Mouse (Mus musculus) embryo, embryonic 11.5 days (tissue): ENCODE data around the gene Zfp141.
A peak's percentile ranks its signal among the peaks of the same experiment; 100 is the strongest.

Source experiments
- DNase-seq: peaks from one replicate; pipeline ENCODE4 v3.0.0-alpha.2; 2012; ENCODE audit warnings: low read depth, low spot score

Gene Zfp141

DNA sequence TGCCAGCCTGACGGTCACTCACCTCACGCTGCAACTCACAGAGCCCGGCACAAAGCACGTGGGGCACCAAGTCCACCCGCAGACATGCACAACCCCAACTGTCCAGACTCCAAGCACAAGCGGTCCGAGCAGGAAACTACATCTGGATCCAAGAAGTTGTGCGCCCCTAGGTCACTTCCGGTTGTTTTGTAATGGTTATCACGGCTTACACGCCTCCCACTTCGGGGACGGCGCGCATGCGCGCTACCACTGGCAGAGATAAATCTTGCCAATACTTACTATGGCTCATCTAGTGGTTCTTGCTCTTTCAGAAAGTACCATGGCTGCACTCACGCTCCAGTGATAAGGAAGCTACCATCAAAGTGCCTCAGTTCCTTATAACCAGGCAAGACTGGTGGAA lies at the start of gene Zfp141:
TSS of gene Zfp141 (minus strand) at position 153 of the 400 bp plus-strand sequence.
- DNase-seq: peak; percentile 77

GRCm38 (mm10) chr7:42551766-42552165 lies 46.2 kb upstream of the Zfp141 start:
- no peak for DNase-seq

GRCm38 (mm10) chr7:42505186-42505585 lies 354 bp downstream of the Zfp141 start:
- peak; percentile 7 for DNase-seq

DNA sequence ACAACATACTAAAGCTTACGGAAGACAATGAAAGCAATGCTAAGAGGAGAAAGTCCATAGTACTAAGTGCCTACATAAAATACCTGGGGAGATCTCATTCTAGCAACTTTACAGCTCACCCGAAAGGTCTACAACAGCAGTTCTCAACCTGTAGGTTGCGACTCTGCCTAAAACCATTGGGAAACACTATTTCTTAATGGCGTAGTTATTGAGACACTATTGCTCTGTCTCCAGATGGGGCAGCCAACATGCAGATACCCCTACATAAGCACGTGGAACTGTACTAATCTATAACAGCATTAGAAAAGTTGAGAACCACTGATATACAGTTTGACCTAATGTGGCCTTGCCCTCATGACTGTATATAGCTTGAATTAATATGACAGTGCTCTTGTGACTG lies 7.3 kb downstream of the Zfp141 start:
- DNase-seq: no peak

- DNase-seq: no peak
Measured at GRCm38 (mm10) chr7:42497356-42497755, 8.2 kb downstream of the Zfp141 start.

DNA sequence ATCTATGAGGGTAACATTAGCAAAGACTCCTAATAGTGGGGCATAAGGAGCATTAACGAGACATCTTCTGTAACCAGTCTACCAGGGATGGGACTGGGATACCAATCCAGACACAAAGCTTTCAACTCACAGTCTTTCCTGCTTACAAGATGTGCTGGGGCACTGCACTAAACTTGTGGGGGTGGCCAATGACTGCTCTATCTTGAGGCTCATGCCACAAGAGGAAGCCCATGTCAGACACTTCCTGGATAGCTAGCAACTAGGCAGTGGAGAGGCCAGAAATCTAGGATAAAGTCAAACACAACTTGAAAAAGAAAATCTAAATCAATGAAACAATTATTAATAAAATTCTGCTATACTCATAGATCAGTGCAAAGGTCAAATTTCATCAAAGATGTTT lies 9.3 kb downstream of the Zfp141 start:
- no peak for DNase-seq

DNA sequence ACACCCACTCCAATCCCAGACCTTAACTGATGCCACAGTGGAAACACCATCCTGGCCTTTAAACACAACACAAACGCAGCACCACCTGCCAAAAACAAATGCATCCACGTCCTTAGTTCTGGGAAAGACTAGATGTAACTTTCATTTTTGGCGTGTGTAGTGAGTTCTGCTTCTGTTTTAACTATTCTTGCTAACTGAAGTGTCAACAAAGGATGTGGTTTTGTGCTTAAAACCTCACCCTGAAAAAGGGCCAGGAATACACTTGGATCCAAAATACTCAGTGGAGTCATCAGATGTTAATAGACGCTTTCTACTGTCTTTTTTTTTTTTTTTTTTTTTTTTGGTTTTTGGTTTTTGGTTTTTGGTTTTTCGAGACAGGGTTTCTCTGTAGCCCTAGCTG lies 14.7 kb downstream of the Zfp141 start:
- DNase-seq: no peak

DNA sequence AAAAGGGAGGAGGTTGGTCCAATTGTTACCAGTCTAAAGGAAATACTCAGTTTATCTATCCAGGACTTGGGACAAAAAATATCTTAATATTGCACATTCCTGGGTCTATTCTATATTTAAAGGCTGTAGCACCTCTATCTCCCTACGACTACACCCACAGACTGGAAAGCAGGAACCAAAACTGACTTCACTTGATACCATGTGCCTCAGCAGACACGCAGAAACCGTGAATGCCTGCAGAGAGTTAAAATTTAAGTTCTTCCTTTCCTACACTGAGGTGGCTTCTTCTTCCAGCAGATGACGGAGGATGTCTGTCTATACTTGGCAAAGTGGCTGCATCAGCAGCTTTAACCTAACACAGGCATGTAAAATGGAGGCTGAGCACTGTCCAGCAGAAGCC lies 15.2 kb downstream of the Zfp141 start:
- no peak for DNase-seq

GRCm38 (mm10) chr7:42454640-42455039 lies 50.9 kb downstream of the Zfp141 start:
- no peak for DNase-seq

GRCm38 (mm10) chr7:42450618-42451017 lies 54.9 kb downstream of the Zfp141 start:
- DNase-seq: no peak

- DNase-seq: no peak
Measured at GRCm38 (mm10) chr7:42447850-42448249, 57.7 kb downstream of the Zfp141 start, which contains the start of gene 4933421I07Rik. TSS of gene 4933421I07Rik (minus strand) at chr7:42448120.

- no peak for DNase-seq
Measured at GRCm38 (mm10) chr7:42447352-42447751, 58.2 kb downstream of the Zfp141 start.
